Mouse (Mus musculus): Measurements from ENCODE around the gene Naa80.
"Not testable (repeated sequence)": the region's sequence is repeated elsewhere in the genome, so short reads cannot be mapped to it uniquely, and the experiment has no call there.

Gene Naa80

DNA sequence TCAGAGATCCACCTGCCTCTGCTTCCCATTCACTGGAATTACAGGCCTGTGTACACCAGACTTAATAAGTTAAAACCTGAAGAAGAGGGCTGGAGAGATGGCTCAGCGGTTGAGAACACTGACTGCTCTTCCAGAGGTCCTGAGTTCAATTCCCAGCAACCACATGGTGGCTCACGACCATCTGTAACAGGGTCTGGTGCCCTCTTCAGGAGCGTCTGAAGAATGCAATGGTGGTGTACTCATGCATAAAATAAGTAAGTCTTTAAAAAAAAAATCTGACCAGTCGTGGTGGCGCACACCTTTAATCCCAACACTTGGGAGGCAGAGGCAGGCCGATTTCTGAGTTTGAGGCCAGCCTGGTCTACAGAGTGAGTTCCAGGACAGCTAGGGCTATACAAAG lies 4.9 kb upstream of the Naa80 start:
- DNase-seq, result not testable (repeated sequence)

DNA sequence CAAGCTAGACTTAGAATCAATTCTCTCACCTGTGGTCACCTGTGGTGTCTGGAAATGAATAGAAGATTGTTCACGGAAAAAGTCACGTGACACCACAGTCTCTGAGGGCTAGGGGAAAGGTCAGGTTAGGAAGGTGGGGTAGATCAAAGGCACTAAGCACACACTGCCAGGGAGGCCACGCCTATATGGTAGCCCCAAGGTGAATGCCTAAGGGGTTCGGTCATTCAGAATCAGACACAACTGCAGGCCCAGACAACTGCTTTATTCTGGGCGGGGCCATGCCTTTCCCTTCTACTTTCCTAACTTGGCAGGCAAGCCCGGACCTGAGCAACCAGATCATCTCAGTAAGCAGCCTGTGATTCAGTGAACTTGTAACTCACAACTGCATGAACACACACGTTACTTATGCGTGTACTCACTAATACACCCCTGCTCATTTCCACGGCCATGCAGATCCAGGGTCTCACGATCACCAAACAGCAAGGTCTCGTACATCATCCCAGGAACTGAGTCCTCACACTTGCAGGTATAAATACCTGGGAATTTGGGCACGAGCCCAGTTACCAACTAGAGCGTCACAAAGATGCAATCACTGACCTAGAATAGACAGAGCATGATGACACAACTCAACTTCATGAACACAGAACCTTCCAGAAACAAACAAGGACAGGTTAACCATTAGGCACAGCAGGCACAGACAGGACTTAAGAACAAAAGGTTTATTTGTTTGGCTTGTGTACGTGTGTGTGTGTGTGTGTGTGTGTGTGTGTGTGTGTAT lies 2.9 kb upstream of the Naa80 start:
- peak in 1 of 2 experiments; percentile 53 for DNase-seq

DNA sequence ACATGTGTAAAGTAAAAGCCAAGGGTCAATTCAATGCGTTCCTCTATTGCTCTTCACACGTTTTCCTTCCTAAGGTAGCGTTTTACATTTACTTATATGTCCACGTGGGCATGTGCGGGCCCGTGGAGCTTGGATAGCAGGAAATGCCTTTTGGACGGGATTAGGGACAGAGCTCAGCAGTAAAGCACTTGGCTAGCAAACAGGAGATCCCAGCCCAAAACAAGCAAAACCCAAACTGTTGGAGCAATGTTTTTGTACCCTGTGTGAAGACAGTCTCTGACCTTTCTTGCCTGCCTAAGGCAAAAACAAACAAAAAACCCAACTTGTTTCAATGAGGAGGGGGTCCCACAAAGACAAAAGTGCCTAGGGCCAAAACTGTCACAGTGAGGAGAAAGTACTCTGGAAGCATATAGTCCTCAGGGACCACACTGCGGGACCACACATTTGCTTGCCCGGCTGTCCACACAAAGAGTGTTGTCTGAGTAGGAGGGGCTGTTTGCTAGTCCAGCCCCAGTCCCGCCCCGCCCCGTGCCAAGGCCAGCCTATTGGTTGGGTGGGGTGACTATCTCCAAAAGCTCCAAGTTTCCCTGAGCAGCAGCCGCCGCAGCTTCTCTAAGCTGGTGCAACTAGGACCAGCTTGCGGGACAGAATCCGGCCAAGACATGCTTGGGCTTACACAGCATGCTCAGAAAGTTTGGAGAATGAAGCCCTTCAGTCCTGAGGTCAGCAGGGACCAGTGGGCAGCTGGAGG lies 2.2 kb upstream of the Naa80 start, which contains the start of gene Hyal1:
TSS of gene Hyal1 (plus strand) at position 571 of the 751 bp plus-strand sequence.
- DNase-seq, result peak in 1 of 2 experiments; percentile 55

DNA sequence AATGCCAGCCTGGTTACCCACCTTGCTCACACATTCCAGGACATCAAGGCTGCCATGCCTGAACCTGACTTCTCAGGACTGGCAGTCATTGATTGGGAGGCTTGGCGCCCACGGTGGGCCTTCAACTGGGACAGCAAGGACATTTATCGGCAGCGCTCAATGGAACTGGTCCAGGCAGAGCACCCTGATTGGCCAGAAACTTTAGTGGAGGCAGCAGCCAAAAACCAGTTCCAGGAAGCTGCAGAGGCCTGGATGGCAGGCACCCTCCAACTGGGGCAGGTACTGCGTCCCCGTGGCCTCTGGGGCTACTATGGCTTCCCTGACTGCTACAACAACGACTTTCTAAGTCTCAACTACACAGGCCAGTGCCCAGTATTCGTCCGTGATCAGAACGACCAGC lies 816 bp upstream of the Naa80 start:
- no peak for DNase-seq

DNA sequence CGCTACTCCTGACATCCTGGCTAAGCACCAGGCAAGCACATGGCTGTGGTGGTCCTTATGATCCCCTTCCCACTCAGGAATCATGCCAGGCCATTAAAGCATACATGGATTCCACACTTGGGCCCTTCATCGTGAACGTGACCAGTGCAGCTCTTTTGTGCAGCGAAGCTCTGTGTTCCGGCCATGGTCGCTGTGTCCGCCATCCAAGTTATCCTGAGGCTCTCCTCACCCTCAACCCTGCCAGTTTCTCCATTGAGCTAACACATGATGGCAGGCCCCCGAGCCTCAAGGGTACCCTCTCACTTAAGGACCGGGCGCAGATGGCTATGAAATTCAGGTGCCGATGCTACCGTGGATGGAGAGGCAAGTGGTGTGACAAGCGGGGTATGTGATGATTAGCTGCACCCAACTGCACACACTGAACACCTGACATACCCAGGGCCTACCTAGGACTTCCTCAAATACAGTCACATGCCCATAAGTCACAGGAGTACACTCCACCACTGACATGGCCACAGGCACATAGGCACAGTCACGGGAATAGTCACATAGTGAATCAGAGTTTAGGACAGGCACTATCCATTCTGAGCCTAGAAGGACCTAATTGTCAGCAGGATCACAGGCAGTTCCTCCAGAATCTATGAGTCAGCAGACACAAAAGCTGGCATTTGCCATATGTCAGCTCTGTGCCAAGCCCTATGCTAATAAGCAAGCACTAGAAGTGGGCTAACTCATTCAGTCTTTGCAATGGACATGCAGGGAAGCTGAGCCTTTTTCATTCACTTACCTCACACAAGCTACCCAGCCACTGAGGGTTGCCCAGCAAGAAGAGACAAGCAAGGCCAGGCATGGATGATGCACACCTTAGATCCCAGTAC lies 575 bp downstream of the Naa80 start:
- peak; percentile 46 to 52 for DNase-seq

DNA sequence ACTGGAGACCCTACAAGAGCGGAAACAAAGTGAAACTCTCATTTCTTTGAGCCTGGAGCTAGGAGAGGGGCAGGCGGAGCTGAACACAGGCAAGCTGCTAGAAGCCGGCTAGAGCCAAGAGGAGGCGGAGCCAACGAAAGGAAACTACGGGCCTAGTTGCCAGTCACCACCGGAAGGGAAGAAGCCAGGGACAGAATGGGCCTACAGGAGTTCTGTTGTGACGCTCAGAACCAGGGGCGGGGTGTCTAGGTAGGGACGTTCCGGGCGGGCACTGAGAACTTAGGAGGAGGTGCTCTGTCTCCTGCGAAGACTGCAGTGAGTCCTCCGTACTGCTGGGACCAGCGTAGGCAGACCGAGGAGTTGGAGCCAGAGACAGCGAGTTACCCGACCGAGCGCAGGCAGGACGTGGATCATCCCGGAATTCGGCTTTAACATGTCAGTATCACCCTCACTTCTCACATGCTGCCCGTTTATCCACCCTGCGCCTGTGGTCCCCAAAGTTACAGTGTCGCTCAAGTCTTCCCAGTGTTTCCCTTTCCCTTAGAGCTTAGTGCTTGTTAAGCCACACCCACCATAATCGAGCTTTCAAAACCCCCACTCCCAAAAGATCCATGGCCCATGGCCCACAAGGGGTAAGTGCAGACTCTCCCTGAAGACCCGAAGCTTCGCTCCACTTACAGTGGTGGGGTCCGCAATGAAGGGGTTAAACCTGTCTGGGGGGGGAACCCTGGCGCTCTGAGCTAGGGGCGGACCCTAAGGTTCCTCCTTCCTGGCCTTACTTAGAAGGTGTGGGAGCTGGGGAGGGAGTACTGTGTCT lies 2.0 kb downstream of the Naa80 start, which contains the start of gene Hyal3:
TSS of gene Hyal3 (plus strand) at position 318 of the 817 bp plus-strand sequence.
- peak; percentile 85 for DNase-seq

DNA sequence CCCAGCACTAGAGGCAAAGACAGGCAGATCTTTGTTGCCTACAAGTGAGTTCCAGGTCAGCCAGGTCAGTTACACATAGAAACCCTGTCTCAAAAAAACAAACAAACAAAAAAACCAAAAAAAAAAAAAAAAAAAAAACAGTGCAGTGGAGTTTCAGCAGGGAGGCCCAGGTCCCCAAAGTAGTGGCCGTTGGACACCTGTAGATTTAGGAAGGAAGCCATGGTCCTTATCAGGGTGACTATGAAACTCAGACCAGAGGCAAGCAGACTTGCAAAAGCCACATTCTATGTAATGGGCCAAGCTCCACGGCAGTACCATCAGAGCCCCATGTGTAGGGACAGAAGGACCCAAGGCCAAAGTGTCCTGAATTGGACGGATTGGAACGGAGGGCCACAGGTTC lies 2.9 kb downstream of the Naa80 start:
- no peak for DNase-seq

DNA sequence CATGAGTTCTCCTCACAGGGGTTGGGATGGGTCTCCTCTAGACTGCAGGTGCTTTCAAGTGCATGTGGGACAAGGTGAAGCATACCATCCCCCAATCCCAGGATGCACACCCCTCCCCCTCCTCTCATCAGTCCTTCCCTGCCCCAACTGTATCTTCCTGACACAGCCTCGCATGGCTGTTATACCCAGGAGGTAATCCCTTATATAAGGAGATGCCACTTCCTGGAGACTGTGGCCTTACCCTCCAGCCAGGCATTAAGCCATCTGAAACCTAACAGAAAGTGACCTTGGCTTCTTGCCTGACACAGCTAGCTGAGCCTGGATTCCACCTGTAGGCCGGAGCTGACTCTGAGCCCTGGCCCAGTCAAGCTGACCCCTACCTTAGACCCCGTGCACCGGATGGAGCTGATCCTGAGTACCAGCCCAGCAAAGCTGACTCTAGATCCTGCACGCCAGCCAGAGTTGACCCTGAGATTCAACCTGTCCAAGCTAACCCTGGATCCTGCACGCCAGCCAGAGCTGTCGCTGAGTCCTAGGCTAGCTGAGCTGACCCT lies 3.9 kb downstream of the Naa80 start:
- DNase-seq, result no peak

DNA sequence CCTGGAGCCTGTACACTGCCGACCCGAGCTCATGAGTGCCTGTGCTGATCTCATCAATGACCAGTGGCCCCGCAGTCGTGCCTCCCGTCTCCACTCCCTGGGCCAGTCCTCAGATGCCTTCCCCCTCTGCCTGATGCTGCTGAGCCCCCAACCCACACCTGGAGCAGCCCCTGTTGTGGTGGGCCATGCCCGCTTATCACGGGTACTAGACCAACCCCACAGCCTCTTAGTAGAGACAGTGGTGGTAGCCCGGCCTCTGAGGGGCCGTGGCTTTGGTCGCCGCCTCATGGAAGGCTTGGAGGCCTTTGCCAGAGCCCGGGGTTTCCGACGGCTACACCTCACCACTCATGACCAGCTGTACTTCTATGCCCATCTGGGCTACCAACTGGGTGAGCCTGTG lies 4.5 kb downstream of the Naa80 start:
- no peak for DNase-seq

DNA sequence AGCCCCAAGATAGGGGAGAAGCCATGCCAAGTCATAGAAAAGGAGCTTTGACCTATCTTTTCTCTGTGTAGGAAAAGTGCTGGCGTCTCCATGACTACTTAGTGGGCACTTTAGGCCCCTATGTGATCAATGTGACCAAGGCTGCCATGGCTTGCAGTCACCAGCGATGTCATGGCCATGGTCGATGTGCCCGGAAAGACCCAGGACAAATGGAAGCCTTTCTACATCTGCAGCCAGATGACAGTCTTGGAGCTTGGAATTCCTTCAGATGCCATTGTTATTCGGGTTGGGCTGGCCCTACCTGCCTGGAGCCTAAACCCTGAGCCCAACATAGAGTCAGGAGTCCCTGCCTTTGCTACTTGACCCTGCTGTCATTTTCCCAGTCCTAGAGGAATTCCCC lies 7.8 kb downstream of the Naa80 start:
- DNase-seq, result no peak

DNA sequence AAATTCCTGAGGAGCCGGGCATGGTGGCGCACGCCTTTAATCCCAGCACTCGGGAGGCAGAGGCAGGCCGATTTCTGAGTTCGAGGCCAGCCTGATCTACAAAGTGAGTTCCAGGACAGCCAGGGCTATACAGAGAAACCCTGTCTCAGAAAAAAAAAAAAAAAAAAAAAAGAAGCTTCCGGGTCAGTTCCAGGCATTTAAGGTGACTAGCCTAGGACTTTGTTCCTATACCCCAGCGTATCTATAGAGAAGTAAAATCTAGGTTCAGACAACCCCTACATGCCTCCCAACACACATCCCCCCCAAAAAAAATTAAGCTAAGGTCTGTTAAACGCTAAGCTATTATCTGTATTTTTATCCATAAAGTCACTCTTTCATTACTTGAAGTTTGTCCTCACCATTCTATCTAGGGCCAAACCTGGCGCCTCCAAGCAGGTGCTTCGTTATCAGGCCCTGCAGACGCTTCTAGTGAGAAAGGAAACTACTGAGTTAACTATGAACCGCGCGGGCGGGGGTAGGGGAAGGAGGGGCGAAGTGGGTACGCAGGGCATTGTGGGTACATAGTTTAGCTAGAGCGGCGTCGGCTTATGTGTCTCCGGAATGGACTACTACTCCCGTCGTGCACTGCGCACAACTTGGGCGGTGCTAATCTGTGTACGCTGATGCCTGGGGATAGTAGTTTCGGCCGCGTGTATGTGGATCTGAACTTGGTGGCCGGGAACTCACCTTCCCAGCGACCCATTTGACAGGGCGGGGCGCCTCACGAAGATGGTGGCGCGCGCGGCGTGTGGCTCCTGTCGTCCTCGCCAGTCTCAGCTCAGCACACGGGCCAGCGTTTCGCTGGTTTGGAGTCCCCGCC lies 8.5 kb downstream of the Naa80 start, which contains the start of gene Ifrd2:
TSS of gene Ifrd2 (plus strand) at position 669 of the 859 bp plus-strand sequence.
- DNase-seq, result peak; percentile 96

DNA sequence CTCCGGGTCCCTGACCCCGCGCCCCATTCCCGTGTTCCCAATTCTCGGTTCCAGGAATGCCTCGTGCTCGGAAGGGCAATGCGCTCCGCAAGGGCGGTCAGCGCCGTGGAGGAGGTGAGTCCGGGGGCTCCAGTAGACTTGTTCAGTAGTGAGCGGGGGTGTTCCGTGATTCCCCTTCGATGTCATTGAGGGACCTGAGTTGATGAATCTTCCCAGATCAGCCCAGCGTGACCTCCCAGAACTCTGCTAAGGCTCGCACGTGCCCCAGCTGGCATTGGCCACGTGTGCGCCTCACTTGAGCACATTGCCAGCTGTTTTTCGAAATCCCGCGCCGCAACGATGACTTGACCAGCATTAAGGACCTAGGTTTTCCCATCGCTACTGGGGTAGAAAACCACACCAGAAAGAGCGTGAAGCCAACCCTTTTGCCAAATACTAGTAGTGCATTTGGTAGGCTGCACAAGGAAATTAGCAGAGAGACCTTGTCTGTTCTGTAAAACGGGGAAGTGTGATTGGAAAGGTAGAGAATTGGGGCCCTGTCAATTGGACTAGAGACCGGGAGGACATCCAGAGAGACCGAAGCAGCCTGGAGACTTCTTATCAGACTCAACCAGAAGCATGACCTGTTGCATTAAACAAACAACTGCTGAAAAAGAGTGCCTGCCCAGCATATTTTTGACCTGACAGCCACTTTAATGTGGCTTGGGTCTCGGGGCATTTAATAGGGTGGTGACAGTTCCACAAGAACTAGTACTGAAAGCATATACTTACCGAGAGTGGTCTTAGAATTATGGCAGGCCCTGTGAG lies 9.3 kb downstream of the Naa80 start:
- DNase-seq, result no peak

DNA sequence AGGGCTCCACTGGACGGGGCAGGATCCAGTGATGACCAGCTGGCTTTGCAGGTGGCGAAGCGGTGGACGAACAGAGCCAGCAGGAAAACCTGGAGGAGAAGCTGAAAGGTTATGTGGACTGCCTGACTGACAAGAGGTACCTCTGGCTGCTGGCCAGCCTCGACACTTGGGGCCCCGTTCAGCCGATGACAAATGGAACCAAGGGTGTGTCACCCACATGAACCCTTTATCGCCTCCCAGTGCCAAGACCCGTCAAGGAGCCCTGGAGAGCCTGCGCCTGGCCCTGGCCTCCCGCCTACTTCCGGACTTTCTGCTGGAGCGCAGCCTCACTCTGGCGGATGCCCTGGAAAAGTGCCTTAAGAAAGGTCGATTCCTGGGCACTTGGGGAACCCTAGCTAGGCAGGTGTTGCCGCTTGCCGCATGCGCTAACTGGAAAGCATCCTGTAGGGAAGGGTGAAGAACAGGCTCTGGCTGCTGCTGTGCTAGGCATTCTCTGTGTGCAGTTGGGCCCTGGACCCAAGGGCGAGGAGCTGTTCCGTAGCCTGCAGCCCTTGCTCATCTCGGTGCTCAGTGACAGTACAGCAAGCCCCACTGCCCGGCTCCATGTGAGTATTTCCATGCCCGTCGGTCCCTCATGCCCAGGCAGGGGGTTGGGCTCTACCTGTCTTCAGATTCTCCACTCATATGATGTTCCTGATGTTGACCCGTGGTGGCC lies 11.5 kb downstream of the Naa80 start:
- DNase-seq, result no peak

DNA sequence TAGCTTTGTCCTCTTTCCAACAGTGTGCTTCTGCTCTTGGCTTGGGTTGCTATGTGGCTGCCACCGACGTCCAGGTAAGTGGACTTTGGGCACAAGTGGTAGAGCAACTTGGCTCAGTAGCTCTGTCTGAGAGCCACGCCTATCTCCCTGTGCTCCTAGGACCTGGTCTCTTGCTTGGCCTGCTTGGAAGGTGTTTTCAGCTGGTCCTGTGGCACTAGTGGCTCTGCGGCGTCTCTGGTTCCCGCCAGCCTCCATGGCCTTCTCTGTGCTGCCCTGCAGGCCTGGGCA lies 12.0 kb downstream of the Naa80 start:
- DNase-seq, result no peak

DNA sequence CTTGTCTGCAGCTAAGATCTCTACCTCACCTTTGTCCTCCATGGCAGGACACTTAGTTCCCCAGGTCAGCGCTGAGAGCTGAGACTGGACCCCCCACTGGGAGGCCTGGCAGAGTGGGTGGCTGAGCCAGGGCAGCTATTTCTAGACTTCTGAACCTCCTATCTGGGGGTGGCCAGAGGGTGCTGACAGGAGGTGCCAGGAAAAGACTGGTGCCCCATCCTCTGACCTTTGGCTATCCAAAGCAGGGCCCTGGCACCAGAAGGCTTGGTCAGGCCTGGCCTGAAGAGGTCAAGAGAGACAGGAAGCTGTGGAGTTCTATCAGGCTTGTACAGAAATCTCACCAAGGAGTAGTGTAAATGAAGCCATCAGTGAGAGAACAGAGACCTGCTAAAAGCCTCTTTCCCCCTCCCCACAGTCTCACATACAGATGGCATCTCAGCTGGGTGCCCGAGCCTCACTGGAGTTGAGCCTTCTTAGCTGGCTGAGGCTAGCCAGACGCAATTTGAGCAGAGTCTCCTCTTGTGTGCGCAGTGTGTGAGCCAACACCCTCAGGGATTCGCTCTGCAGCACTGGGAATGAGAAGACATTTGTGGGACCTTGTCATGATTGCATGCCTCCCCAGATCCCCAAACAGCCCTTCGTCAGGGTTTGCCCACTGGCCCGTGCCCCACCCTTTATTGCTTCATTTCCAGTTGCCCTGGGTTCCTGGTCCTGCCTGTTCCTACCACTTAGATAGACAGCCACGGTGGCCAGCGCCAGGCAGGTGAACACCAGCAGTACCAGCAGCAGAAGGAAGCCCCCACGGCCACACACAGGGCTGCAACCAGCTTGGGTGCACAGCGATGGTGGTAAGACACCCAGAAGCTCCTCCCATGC lies 14.7 kb downstream of the Naa80 start:
- DNase-seq, result peak; percentile 86 to 88

DNA sequence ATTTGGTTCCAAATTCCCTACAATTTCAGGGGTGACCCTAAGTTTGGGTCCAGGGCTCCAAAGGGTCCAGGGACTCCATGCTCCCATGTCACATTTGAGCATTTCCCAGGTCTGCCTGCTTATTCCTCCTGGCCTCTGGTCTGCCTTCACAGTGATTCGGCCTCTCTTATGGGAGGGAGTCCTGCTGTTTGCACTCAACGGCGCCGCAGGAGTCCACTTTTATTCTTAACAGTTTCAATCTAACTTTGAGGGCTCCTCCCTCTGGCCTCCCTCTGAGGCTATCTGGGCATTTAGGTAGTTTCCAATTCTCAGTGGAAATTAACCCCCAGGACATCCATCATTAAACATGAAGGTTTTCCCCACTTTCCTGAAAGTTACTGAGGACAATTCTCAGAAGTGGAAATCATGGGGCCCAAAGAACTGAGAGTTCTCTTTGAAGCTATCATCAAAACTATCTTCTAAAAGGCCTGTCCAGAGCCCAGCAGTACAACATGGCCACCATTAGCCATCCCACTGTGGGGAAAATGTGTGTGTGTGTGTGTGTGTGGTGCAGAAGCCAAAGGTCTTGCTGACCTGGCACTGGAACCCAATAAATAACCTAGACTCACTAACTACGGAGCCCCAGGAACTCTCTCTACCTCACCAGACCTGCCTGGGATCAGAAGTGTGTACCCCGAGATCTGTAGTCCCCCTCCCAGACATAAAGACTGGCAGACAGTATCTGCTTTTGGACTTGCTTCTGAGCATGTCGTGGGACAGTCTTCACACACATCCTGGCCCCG lies 15.8 kb downstream of the Naa80 start:
- DNase-seq, result no peak

Data from cerebellum, postnatal 36 days (tissue).